Mouse (Mus musculus): ENCODE data around the gene Arhgef28.
A peak's percentile ranks its signal among the peaks of the same experiment; 100 is the strongest.

DNA sequence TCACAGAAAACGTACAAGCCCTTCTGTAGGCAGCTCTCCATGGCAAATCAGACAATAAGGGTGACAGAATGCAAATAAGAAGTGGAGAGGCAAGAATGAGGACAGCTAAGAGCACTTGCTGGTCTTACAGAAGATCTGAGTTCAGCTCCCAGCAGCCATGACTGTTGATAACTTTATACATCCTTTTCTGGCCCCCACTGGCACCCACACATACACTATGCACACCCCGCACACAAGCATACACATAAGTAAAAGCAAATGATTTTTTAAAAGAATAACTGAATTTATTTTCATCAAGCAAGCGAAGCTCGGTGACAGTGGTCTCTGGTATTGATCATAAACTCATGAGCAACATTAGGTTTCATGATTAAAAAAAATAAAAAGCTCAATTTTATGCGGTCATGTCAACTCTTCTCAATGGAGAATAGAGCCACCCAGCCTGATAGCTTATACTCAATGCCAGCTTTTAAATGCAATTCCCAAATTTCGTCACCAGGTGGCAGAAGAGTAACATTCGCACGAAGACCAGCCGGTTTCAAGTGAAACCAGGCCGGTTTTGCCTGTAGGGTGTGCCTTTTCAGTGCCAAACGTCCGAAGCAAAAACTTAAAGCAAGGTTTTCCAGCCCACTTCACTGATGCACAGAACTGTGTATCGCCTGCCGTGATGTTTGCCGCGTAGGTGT lies 175.1 kb downstream of the Arhgef28 start:
- TF ChIP-seq CTCF (IDR thresholded peaks at IDR 0.05; ENCODE audit: low read depth) (peak; percentile 84), EP300 (IDR thresholded peaks at IDR 0.05; ENCODE audit: low read depth) (no peak)

Data from liver, embryonic 14.5 days (tissue).